Mouse (Mus musculus) urinary bladder, postnatal 10 days (tissue): ENCODE measurements around the gene Mrpl2.

Source experiments
- DNase-seq: peaks from one replicate; pipeline ENCODE4 v3.0.0; 2022; ENCODE audit warnings: low spot score

The Mrpl2 gene

GRCm38 (mm10) chr17:46627409-46627808 is 18.6 kb upstream of the Mrpl2 start:
- no peak for DNase-seq

- DNase-seq = no peak
Measured at GRCm38 (mm10) chr17:46628471-46628790, 17.6 kb upstream of the Mrpl2 start.

GRCm38 (mm10) chr17:46628791-46629684 is 17.0 kb upstream of the Mrpl2 start, which contains the start of gene Ptk7:
Ptk7 (minus strand) TSS chr17:46629504.
- no peak for DNase-seq

- DNase-seq = no peak
Measured at GRCm38 (mm10) chr17:46629685-46630441, 16.2 kb upstream of the Mrpl2 start.

- no peak for DNase-seq
Measured at GRCm38 (mm10) chr17:46636831-46637523, 9.1 kb upstream of the Mrpl2 start.

- no peak for DNase-seq
Measured at GRCm38 (mm10) chr17:46639929-46640328, 6.1 kb upstream of the Mrpl2 start.

- no peak for DNase-seq
Measured at GRCm38 (mm10) chr17:46642060-46642459, 4.0 kb upstream of the Mrpl2 start.

GRCm38 (mm10) chr17:46644152-46644805 is 1.8 kb upstream of the Mrpl2 start:
- no peak for DNase-seq

GRCm38 (mm10) chr17:46644916-46645475 is 1.0 kb upstream of the Mrpl2 start:
- DNase-seq = no peak

- DNase-seq = no peak
Measured at GRCm38 (mm10) chr17:46646322-46646662, 263 bp downstream of the Mrpl2 start.

- no peak for DNase-seq
Measured at GRCm38 (mm10) chr17:46647279-46647678, 1.2 kb downstream of the Mrpl2 start.

- DNase-seq = no peak
Measured at GRCm38 (mm10) chr17:46648436-46648835, 2.4 kb downstream of the Mrpl2 start.

GRCm38 (mm10) chr17:46649811-46650210 is 3.8 kb downstream of the Mrpl2 start:
- no peak for DNase-seq

GRCm38 (mm10) chr17:46650232-46651031 is 4.4 kb downstream of the Mrpl2 start, which contains the start of gene Cul7:
Cul7 (plus strand) TSS chr17:46650337.
- DNase-seq = peak; percentile 73

- DNase-seq = no peak
Measured at GRCm38 (mm10) chr17:46651292-46651691, 5.3 kb downstream of the Mrpl2 start.

- no peak for DNase-seq
Measured at GRCm38 (mm10) chr17:46651755-46652547, 5.9 kb downstream of the Mrpl2 start.

GRCm38 (mm10) chr17:46656054-46656453 is 10.0 kb downstream of the Mrpl2 start:
- no peak for DNase-seq

GRCm38 (mm10) chr17:46661351-46661750 is 15.3 kb downstream of the Mrpl2 start:
- DNase-seq = no peak

- DNase-seq = no peak
Measured at GRCm38 (mm10) chr17:46661981-46662380, 16.0 kb downstream of the Mrpl2 start.

- DNase-seq = no peak
Measured at GRCm38 (mm10) chr17:46662730-46663129, 16.7 kb downstream of the Mrpl2 start.
